Mouse (Mus musculus): ENCODE measurements at regions not wholly inside any gene's neighbourhood (a gene's known extent, or its start where the extent isn't known, plus 50 kb on each side); places are given as distances from the start of the nearest gene placed in this dataset.
"Not testable (repeated sequence)": the region's sequence is repeated elsewhere in the genome, so short reads cannot be mapped to it uniquely, and the experiment has no call there.

GRCm38 (mm10) chr1:94496992-94497391, 444.6 kb upstream of the Pdcd1 start:
- Histone ChIP-seq H3K27ac (ENCODE audit: insufficient read depth, low read depth, low read length) (no peak overlapping the region), H3K4me1 (ENCODE audit: control insufficient read depth, insufficient read depth, low read length) (no peaks in the 10 kb centered on the region), H3K4me3 (ENCODE audit: insufficient read depth, low read depth, low read length) (no peak overlapping the region), H3K27me3 (replicated peaks; ENCODE audit: control insufficient read depth, insufficient read depth, low read length) (no peaks in the 10 kb centered on the region), H3K36me3 (ENCODE audit: control insufficient read depth, insufficient read depth, low read length) (no peaks in the 10 kb centered on the region)
- WGBS = 74% methylated on average over 2 of the region's 2 CpGs
- DNase-seq = no peak
- no peak for TF ChIP-seq CTCF (conservative IDR thresholded peaks at IDR 0.05; ENCODE audit: insufficient read depth, insufficient read length, low read depth, low read length)
- no peak for TF ChIP-seq POLR2A (IDR thresholded peaks at IDR 0.05; ENCODE audit: low read depth, low read length)

- TF ChIP-seq POLR2A (IDR thresholded peaks at IDR 0.05; ENCODE audit: low read depth, low read length) (no peak), CTCF (conservative IDR thresholded peaks at IDR 0.05; ENCODE audit: insufficient read depth, insufficient read length, low read depth, low read length) (no peak)
- no peak overlapping the region for H3K27ac ChIP-seq (ENCODE audit: insufficient read depth, low read depth, low read length)
- H3K4me1 ChIP-seq (ENCODE audit: control insufficient read depth, insufficient read depth, low read length) = no peaks in the 10 kb centered on the region
- H3K27me3 ChIP-seq (replicated peaks; ENCODE audit: control insufficient read depth, insufficient read depth, low read length) = no peaks in the 10 kb centered on the region
- 92% methylated on average over 3 of the region's 3 CpGs for WGBS
- no peak for DNase-seq
- no peaks in the 10 kb centered on the region for H3K36me3 ChIP-seq (ENCODE audit: control insufficient read depth, insufficient read depth, low read length)
- no peak overlapping the region for H3K4me3 ChIP-seq (ENCODE audit: insufficient read depth, low read depth, low read length)
These were observed 444.0 kb upstream of the Pdcd1 start for GRCm38 (mm10) chr1:94496341-94496740.

- Histone ChIP-seq H3K36me3 (ENCODE audit: control insufficient read depth, insufficient read depth, low read length) (no peaks in the 10 kb centered on the region), H3K4me1 (ENCODE audit: control insufficient read depth, insufficient read depth, low read length) (no peaks in the 10 kb centered on the region), H3K27ac (ENCODE audit: insufficient read depth, low read depth, low read length) (no peak overlapping the region), H3K27me3 (replicated peaks; ENCODE audit: control insufficient read depth, insufficient read depth, low read length) (no peaks in the 10 kb centered on the region), H3K4me3 (ENCODE audit: insufficient read depth, low read depth, low read length) (no peak overlapping the region)
- 64% methylated on average over 3 of the region's 3 CpGs for WGBS
- TF ChIP-seq POLR2A (IDR thresholded peaks at IDR 0.05; ENCODE audit: low read depth, low read length) = no peak
- no peak for TF ChIP-seq CTCF (conservative IDR thresholded peaks at IDR 0.05; ENCODE audit: insufficient read depth, insufficient read length, low read depth, low read length)
- DNase-seq = no peak
These were observed 434.7 kb upstream of the Pdcd1 start for GRCm38 (mm10) chr1:94487062-94487461.

- H3K36me3 ChIP-seq (ENCODE audit: control insufficient read depth, insufficient read depth, low read length); H3K4me1 ChIP-seq (ENCODE audit: control insufficient read depth, insufficient read depth, low read length); H3K27me3 ChIP-seq (replicated peaks; ENCODE audit: control insufficient read depth, insufficient read depth, low read length); H3K4me3 ChIP-seq (ENCODE audit: insufficient read depth, low read depth, low read length); H3K27ac ChIP-seq (ENCODE audit: insufficient read depth, low read depth, low read length): not testable (repeated sequence)
- DNase-seq = peak; percentile 78
- WGBS = 95% methylated on average over 18 of the region's 18 CpGs
These were observed 417.5 kb upstream of the Pdcd1 start for GRCm38 (mm10) chr1:94469834-94470233.

GRCm38 (mm10) chr1:94423731-94424130, 371.4 kb upstream of the Pdcd1 start:
- 81% methylated on average over 2 of the region's 2 CpGs for WGBS
- TF ChIP-seq CTCF (conservative IDR thresholded peaks at IDR 0.05; ENCODE audit: insufficient read depth, insufficient read length, low read depth, low read length) (no peak), POLR2A (IDR thresholded peaks at IDR 0.05; ENCODE audit: low read depth, low read length) (no peak)
- no peaks in the 10 kb centered on the region for H3K36me3 ChIP-seq (ENCODE audit: control insufficient read depth, insufficient read depth, low read length)

GRCm38 (mm10) chr1:94413043-94413442, 360.7 kb upstream of the Pdcd1 start:
- no peak for DNase-seq
- 79% methylated on average over 9 of the region's 9 CpGs for WGBS
- no peaks in the 10 kb centered on the region for H3K27me3 ChIP-seq (replicated peaks; ENCODE audit: control insufficient read depth, insufficient read depth, low read length)
- TF ChIP-seq POLR2A (IDR thresholded peaks at IDR 0.05; ENCODE audit: low read depth, low read length) = no peak
- no peak for TF ChIP-seq CTCF (conservative IDR thresholded peaks at IDR 0.05; ENCODE audit: insufficient read depth, insufficient read length, low read depth, low read length)
- no peak overlapping the region for H3K4me3 ChIP-seq (ENCODE audit: insufficient read depth, low read depth, low read length)
- H3K27ac ChIP-seq (ENCODE audit: insufficient read depth, low read depth, low read length) = no peak overlapping the region
- H3K4me1 ChIP-seq (ENCODE audit: control insufficient read depth, insufficient read depth, low read length) = no peaks in the 10 kb centered on the region
- no peaks in the 10 kb centered on the region for H3K36me3 ChIP-seq (ENCODE audit: control insufficient read depth, insufficient read depth, low read length)

More at GRCm38 (mm10) chr1:94423731-94424130, 371.4 kb upstream of the Pdcd1 start:
- no peaks in the 10 kb centered on the region for H3K4me1 ChIP-seq (ENCODE audit: control insufficient read depth, insufficient read depth, low read length)
- no peaks in the 10 kb centered on the region for H3K27me3 ChIP-seq (replicated peaks; ENCODE audit: control insufficient read depth, insufficient read depth, low read length)
- H3K27ac ChIP-seq (ENCODE audit: insufficient read depth, low read depth, low read length) = no peak overlapping the region
- H3K4me3 ChIP-seq (ENCODE audit: insufficient read depth, low read depth, low read length) = no peak overlapping the region
- DNase-seq = no peak

- WGBS = 72% methylated on average over 1 of the region's 1 CpGs
- H3K27ac ChIP-seq (ENCODE audit: insufficient read depth, low read depth, low read length) = no peak overlapping the region
- DNase-seq = no peak
- TF ChIP-seq POLR2A (IDR thresholded peaks at IDR 0.05; ENCODE audit: low read depth, low read length) (no peak), CTCF (conservative IDR thresholded peaks at IDR 0.05; ENCODE audit: insufficient read depth, insufficient read length, low read depth, low read length) (no peak)
- H3K27me3 ChIP-seq (replicated peaks; ENCODE audit: control insufficient read depth, insufficient read depth, low read length) = no peaks in the 10 kb centered on the region
- H3K4me1 ChIP-seq (ENCODE audit: control insufficient read depth, insufficient read depth, low read length) = no peaks in the 10 kb centered on the region
- no peak overlapping the region for H3K4me3 ChIP-seq (ENCODE audit: insufficient read depth, low read depth, low read length)
- H3K36me3 ChIP-seq (ENCODE audit: control insufficient read depth, insufficient read depth, low read length) = no peaks in the 10 kb centered on the region
These were observed 314.3 kb upstream of the Pdcd1 start for GRCm38 (mm10) chr1:94366606-94367005.

GRCm38 (mm10) chr1:94356996-94357395, 304.6 kb upstream of the Pdcd1 start:
- no peaks in the 10 kb centered on the region for H3K4me1 ChIP-seq (ENCODE audit: control insufficient read depth, insufficient read depth, low read length)
- H3K36me3 ChIP-seq (ENCODE audit: control insufficient read depth, insufficient read depth, low read length) = no peaks in the 10 kb centered on the region
- H3K27ac ChIP-seq (ENCODE audit: insufficient read depth, low read depth, low read length) = no peak overlapping the region
- TF ChIP-seq CTCF (conservative IDR thresholded peaks at IDR 0.05; ENCODE audit: insufficient read depth, insufficient read length, low read depth, low read length) (no peak), POLR2A (IDR thresholded peaks at IDR 0.05; ENCODE audit: low read depth, low read length) (no peak)
- no peaks in the 10 kb centered on the region for H3K27me3 ChIP-seq (replicated peaks; ENCODE audit: control insufficient read depth, insufficient read depth, low read length)
- DNase-seq = no peak
- WGBS = 76% methylated on average over 1 of the region's 1 CpGs
- H3K4me3 ChIP-seq (ENCODE audit: insufficient read depth, low read depth, low read length) = no peak overlapping the region
